8 mouse cellular contexts compared by ENCODE assay signal in the genomic region with DNA sequence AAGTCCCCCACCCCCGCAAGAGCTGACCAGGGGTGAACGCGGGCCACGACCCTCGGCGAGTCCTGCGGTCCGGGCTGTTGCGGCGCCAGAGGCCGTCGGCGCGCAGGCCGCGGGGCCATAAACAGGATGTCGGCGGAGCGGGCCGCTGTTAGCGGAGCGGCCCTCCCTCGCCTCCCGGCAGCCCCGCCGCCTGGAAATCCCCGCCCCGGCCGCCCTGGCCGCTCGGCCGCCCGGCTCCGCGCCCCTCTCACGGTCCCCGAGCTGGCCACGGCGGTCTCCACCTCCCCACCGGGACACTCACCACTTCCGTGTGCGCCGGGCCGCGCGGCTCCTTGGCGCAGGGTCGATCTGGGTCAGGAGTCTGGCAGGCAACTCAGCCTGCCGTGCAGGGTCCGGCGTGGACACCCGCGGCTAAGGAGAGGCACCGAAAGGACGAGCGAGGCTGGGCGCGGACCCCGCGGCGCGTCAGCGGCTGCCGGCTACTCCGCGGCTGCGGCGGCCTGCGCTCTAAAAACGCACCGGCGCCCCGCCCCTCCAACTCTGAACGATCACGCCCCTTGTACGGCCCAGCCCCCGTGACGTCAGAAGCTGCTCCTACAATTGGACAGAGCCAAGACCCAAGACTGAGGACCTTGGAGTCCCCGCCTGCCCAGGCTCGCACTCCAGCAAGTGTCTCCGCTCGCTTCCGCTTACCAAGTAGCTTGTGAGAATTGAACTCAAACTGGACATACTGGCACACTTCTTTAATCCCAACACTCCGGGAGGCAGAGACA. TPM values are rescaled to one million over a fixed set of nuclear protein-coding genes. Genes with fewer than 3 reads are reported as not detected.
A peak's percentile ranks its signal among the peaks of the same experiment; 100 is the strongest.
DNase-seq lines count a peak whose midpoint lies in the region; ATAC-seq and TF ChIP-seq lines count a peak whose summit lies in the region.

A gene (minus strand): TSS at position 542 of the 773 bp plus-strand sequence.

- peak; percentile 93 for DNase-seq in G1E (ENCODE audit: low spot score)
- peak; percentile 97 to 99 for DNase-seq in cerebellum, adult 18-20 months
- peak; percentile 98 to 99 for DNase-seq in heart, postnatal 36 days
- peak; percentile 94 to 96 for DNase-seq in layer of hippocampus, adult 2 months (ENCODE audit: low spot score in 2 of 2)
- DNase-seq in lung, embryonic 14.5 days = peak; percentile 99
- DNase-seq in thymus, adult 2 months = peak; percentile 97

- H3K36me3 ChIP-seq in G1E (replicated peaks) = peaks cover 15% of the 10 kb centered on the region
- no peaks in the 10 kb centered on the region for H3K36me3 ChIP-seq in forebrain, embryonic 16.5 days (ENCODE audit: control insufficient read depth, insufficient read depth)
- H3K36me3 ChIP-seq in lung, embryonic 14.5 days (ENCODE audit: insufficient read depth) = no peaks in the 10 kb centered on the region
- H3K36me3 ChIP-seq in thymus, adult 2 months (ENCODE audit: control insufficient read depth, insufficient read depth, low read length) = no peaks in the 10 kb centered on the region

- H3K9me3 ChIP-seq in G1E (replicated peaks) = no peaks in the 10 kb centered on the region
- no peaks in the 10 kb centered on the region for H3K9me3 ChIP-seq in forebrain, embryonic 16.5 days (ENCODE audit: control insufficient read depth, low read length)
- H3K9me3 ChIP-seq in lung, embryonic 14.5 days (ENCODE audit: low read depth, low read length) = no peaks in the 10 kb centered on the region

- peak within 1 kb of the TSS; percentile 98 for H3K4me3 ChIP-seq in G1E (ENCODE audit: low read depth, low read length)
- H3K4me3 ChIP-seq in forebrain, embryonic 16.5 days (replicated peaks; ENCODE audit: low read length) = peak within 1 kb of the TSS; percentile 92
- H3K4me3 ChIP-seq in layer of hippocampus, adult 2 months = peak within 1 kb of the TSS; percentile 86
- peak within 1 kb of the TSS; percentile 94 for H3K4me3 ChIP-seq in lung, embryonic 14.5 days (ENCODE audit: low read depth, low read length)
- peak within 1 kb of the TSS; percentile 82 for H3K4me3 ChIP-seq in olfactory bulb, adult 2 months (ENCODE audit: insufficient read depth, low read depth, low read length)
- H3K4me3 ChIP-seq in thymus, adult 2 months (ENCODE audit: control insufficient read depth, insufficient read depth, low read length) = peak within 1 kb of the TSS; percentile 66

- H3K4me1 ChIP-seq in G1E (ENCODE audit: insufficient read depth, low read depth, low read length) = peaks cover 41% of the 10 kb centered on the region
- peaks cover 6% of the 10 kb centered on the region; the same call in 1 of the 2 replicates for H3K4me1 ChIP-seq in forebrain, embryonic 16.5 days (replicated peaks; ENCODE audit: control insufficient read depth, insufficient read depth, low read length)
- no peaks in the 10 kb centered on the region; the same call in none of the 2 replicates for H3K4me1 ChIP-seq in lung, embryonic 14.5 days (ENCODE audit: insufficient read depth)
- no peaks in the 10 kb centered on the region for H3K4me1 ChIP-seq in olfactory bulb, adult 2 months (ENCODE audit: control insufficient read depth, insufficient read depth, low read length)
- peaks cover 17% of the 10 kb centered on the region for H3K4me1 ChIP-seq in thymus, adult 2 months (replicated peaks; ENCODE audit: control insufficient read depth, insufficient read depth, low read length)

- intact Hi-C loops in heart, postnatal 36 days (cut with DNase I) = loop anchor here (2.0 to 5.0 kb wide), 5 partner anchors 28 to 96 kb away; no protein-coding TSS in a partner anchor

- H3K27ac ChIP-seq in forebrain, embryonic 16.5 days (ENCODE audit: low read length) = no peak within 1 kb of the TSS
- H3K27ac ChIP-seq in layer of hippocampus, adult 2 months = peak within 1 kb of the TSS; percentile 90
- H3K27ac ChIP-seq in lung, embryonic 14.5 days (ENCODE audit: low read depth) = peak within 1 kb of the TSS; percentile 92
- no peak within 1 kb of the TSS for H3K27ac ChIP-seq in olfactory bulb, adult 2 months (ENCODE audit: insufficient read depth, low read depth, low read length)
- H3K27ac ChIP-seq in thymus, adult 2 months (ENCODE audit: control insufficient read depth, insufficient read depth, low read length) = 0 out of 2 replicates have a peak within 1 kb of the TSS, but pooled peaks have one; percentile 11

- H3K27me3 ChIP-seq in G1E (ENCODE audit: insufficient read depth, low read length) = no peaks in the 10 kb centered on the region
- 0 out of 2 replicates have a peak, but pooled peaks cover 3% of the 10 kb centered on the region for H3K27me3 ChIP-seq in forebrain, embryonic 16.5 days (replicated peaks; ENCODE audit: control insufficient read depth, insufficient read depth, low read length)
- H3K27me3 ChIP-seq in lung, embryonic 14.5 days (ENCODE audit: insufficient read depth, low read length) = no peaks in the 10 kb centered on the region
- H3K27me3 ChIP-seq in thymus, adult 2 months (ENCODE audit: control insufficient read depth, insufficient read depth, low read length) = no peaks in the 10 kb centered on the region

- under 1% methylated on average over 75 of the region's 84 CpGs for WGBS in forebrain, embryonic 16.5 days
- under 1% methylated on average over 81 of the region's 84 CpGs for WGBS in lung, embryonic 14.5 days
- WGBS in olfactory bulb, adult 2 months = under 1% methylated on average over 84 of the region's 84 CpGs
- WGBS in thymus, adult 2 months = under 1% methylated on average over 84 of the region's 84 CpGs

- H3K4me2 ChIP-seq in forebrain, embryonic 16.5 days (ENCODE audit: low read length) = peak within 1 kb of the TSS; percentile 60
- peak within 1 kb of the TSS; percentile 87 for H3K4me2 ChIP-seq in lung, embryonic 14.5 days

- no peak for TF ChIP-seq CTCF in G1E (IDR thresholded peaks at IDR 0.05; ENCODE audit: low read depth, low read length)
- no peak for TF ChIP-seq CTCF in layer of hippocampus, adult 2 months (conservative IDR thresholded peaks at IDR 0.05)
- no peak for TF ChIP-seq CTCF in lung, embryonic 14.5 days (IDR thresholded peaks at IDR 0.05; ENCODE audit: low read depth)
- no peak for TF ChIP-seq CTCF in olfactory bulb, adult 2 months (IDR thresholded peaks at IDR 0.05; ENCODE audit: insufficient read depth, low read depth, low read length)
- TF ChIP-seq CTCF in thymus, adult 2 months (IDR thresholded peaks at IDR 0.05; ENCODE audit: borderline replicate concordance, control insufficient read depth, extremely low read depth, insufficient read depth, low read length, poor library complexity) = peak; percentile 64

- peak; percentile 91 for TF ChIP-seq POLR2A in olfactory bulb, adult 2 months (IDR thresholded peaks at IDR 0.05; ENCODE audit: insufficient read depth, low read depth, low read length)
- TF ChIP-seq POLR2A in thymus, adult 2 months (IDR thresholded peaks at IDR 0.05; ENCODE audit: control insufficient read depth, extremely low read depth, insufficient read depth, low read length, poor library complexity) = peak; percentile 94

- ATAC-seq in G1E (ENCODE audit: extremely low read depth, insufficient number of reproducible peaks, low FRiP score, poor library complexity, severe bottlenecking) = peak; percentile 100
- peak; percentile 98 for ATAC-seq in forebrain, embryonic 16.5 days
- ATAC-seq in lung, embryonic 14.5 days (ENCODE audit: insufficient read depth) = peak; percentile 99

- peak within 1 kb of the TSS; percentile 78 for H3K9ac ChIP-seq in forebrain, embryonic 16.5 days (replicated peaks; ENCODE audit: low read depth, low read length)
- peak within 1 kb of the TSS; percentile 94 for H3K9ac ChIP-seq in lung, embryonic 14.5 days

RNA-seq across cellular contexts. Expression of the gene that starts here (rescaled TPM):
- total RNA-seq in G1E (2014; fragmentation: Nextera tagmentation) (102 and 129 TPM in 2 replicates), G1E (2017) (71.6 and 89.5 TPM in 2 replicates)
- polyA plus RNA-seq in G1E (2012) = 253 and 263 TPM in 2 replicates
- polyA plus RNA-seq in forebrain, embryonic 16.5 days (2015; fragmentation: Nextera tagmentation; extraction: Ambion mirVana) = 61.5 and 61.6 TPM in 2 replicates
- 10 to 100 TPM; 86.8 to 93.7 TPM for total RNA-seq in heart, postnatal 36 days (2021)
- total RNA-seq in layer of hippocampus, adult 2 months (2021) = 100 to 1,000 TPM; 124 to 128 TPM
- 85.0 and 85.5 TPM in 2 replicates for polyA plus RNA-seq in lung, embryonic 14.5 days (2014; fragmentation: Nextera tagmentation; extraction: Ambion mirVana)
- 544 and 548 TPM in 2 replicates for polyA plus RNA-seq in olfactory bulb, adult 2 months (2012; ENCODE audit: insufficient read depth, insufficient read length, low replicate concordance, missing spikeins)
- polyA plus RNA-seq in thymus, adult 2 months (2012; rRNA removed) = 97.7 and 109 TPM in 2 replicates

Comparison
In these comparisons a context has a peak if more than half of its experiments do, and no peak if none do; other contexts are left out.
1. H3K27ac ChIP-seq: peak in layer of hippocampus, adult 2 months (single experiment), lung, embryonic 14.5 days (single experiment) and thymus, adult 2 months (single experiment); none in forebrain, embryonic 16.5 days (single experiment) and olfactory bulb, adult 2 months (single experiment).
2. Peak in every context shown above with its lines, with median percentiles within 50 percentile points of each other: ATAC-seq, DNase-seq and H3K4me3 ChIP-seq.